Mouse (Mus musculus): ENCODE data around the gene Ubr7. TPM values are rescaled to one million over a fixed set of nuclear protein-coding genes. Genes with fewer than 3 reads are reported as not detected.

The Ubr7 gene
- polyA plus RNA-seq, 1 experiment, result 9.3 TPM

GRCm38 (mm10) chr12:102742056-102742455 is 15.7 kb upstream of the Ubr7 start:
- Histone ChIP-seq H3K27me3 (ENCODE audit: control insufficient read depth, insufficient read depth, low read length) (no peaks in the 10 kb centered on the region), H3K4me1 (ENCODE audit: control insufficient read depth, insufficient read depth, insufficient read length) (peaks cover 2% of the 10 kb centered on the region; the same call in 1 of the 2 replicates), H3K36me3 (ENCODE audit: control insufficient read depth, insufficient read depth, low read length) (no peaks in the 10 kb centered on the region), H3K27ac (ENCODE audit: insufficient read depth, low read length) (no peak overlapping the region), H3K4me3 (ENCODE audit: extremely low read depth, insufficient read depth, insufficient read length) (no peak overlapping the region)
- TF ChIP-seq CTCF (IDR thresholded peaks at IDR 0.05; ENCODE audit: extremely low read depth, insufficient read depth, insufficient read length, insufficient replicate concordance), result no peak
- TF ChIP-seq POLR2A (IDR thresholded peaks at IDR 0.05; ENCODE audit: low read depth, low read length), result no peak
- 86% methylated on average over 7 of the region's 7 CpGs for WGBS
- no peak for DNase-seq (ENCODE audit: low read depth in 1 of 2, low spot score in 2 of 2)

- Histone ChIP-seq H3K27ac (ENCODE audit: insufficient read depth, low read length) (peak overlapping the region; percentile 94), H3K36me3 (ENCODE audit: control insufficient read depth, insufficient read depth, low read length) (no peaks in the 10 kb centered on the region), H3K27me3 (ENCODE audit: control insufficient read depth, insufficient read depth, low read length) (no peaks in the 10 kb centered on the region), H3K4me1 (ENCODE audit: control insufficient read depth, insufficient read depth, insufficient read length) (peaks cover 2% of the 10 kb centered on the region; the same call in 1 of the 2 replicates), H3K4me3 (ENCODE audit: extremely low read depth, insufficient read depth, insufficient read length) (peak overlapping the region; percentile 96)
- 1% methylated on average over 33 of the region's 33 CpGs for WGBS
- DNase-seq (ENCODE audit: low read depth in 1 of 2, low spot score in 2 of 2), result no peak
- TF ChIP-seq CTCF (IDR thresholded peaks at IDR 0.05; ENCODE audit: extremely low read depth, insufficient read depth, insufficient read length, insufficient replicate concordance) (no peak), POLR2A (IDR thresholded peaks at IDR 0.05; ENCODE audit: low read depth, low read length) (no peak)
These were observed 14.7 kb upstream of the Ubr7 start for GRCm38 (mm10) chr12:102743036-102743588.

- Histone ChIP-seq H3K27ac (ENCODE audit: insufficient read depth, low read length) (peak within 1 kb of the TSS; percentile 94), H3K36me3 (ENCODE audit: control insufficient read depth, insufficient read depth, low read length) (no peaks in the 10 kb centered on the region), H3K4me1 (ENCODE audit: control insufficient read depth, insufficient read depth, insufficient read length) (peaks cover 2% of the 10 kb centered on the region; the same call in 1 of the 2 replicates), H3K27me3 (ENCODE audit: control insufficient read depth, insufficient read depth, low read length) (no peaks in the 10 kb centered on the region), H3K4me3 (ENCODE audit: extremely low read depth, insufficient read depth, insufficient read length) (peak within 1 kb of the TSS; percentile 96)
- TF ChIP-seq POLR2A (IDR thresholded peaks at IDR 0.05; ENCODE audit: low read depth, low read length), result peak; percentile 43
- no peak for TF ChIP-seq CTCF (IDR thresholded peaks at IDR 0.05; ENCODE audit: extremely low read depth, insufficient read depth, insufficient read length, insufficient replicate concordance)
- under 1% methylated on average over 62 of the region's 63 CpGs for WGBS
- peak; percentile 77 to 89 for DNase-seq (ENCODE audit: low read depth in 1 of 2, low spot score in 2 of 2)
These were observed 13.9 kb upstream of the Ubr7 start, which contains the start of the genes Moap1 and Tmem251 for GRCm38 (mm10) chr12:102743589-102744574. Gene Moap1, minus strand, starts transcription at chr12:102743661. Gene Tmem251, plus strand, starts transcription at chr12:102743762.

- WGBS, result 16% methylated on average over 6 of the region's 6 CpGs
- H3K27ac ChIP-seq (ENCODE audit: insufficient read depth, low read length), result no peak overlapping the region
- DNase-seq (ENCODE audit: low read depth in 1 of 2, low spot score in 2 of 2), result peak in 1 of 2 experiments; percentile 64
- TF ChIP-seq POLR2A (IDR thresholded peaks at IDR 0.05; ENCODE audit: low read depth, low read length) (no peak), CTCF (IDR thresholded peaks at IDR 0.05; ENCODE audit: extremely low read depth, insufficient read depth, insufficient read length, insufficient replicate concordance) (no peak)
- no peaks in the 10 kb centered on the region for H3K36me3 ChIP-seq (ENCODE audit: control insufficient read depth, insufficient read depth, low read length)
- no peaks in the 10 kb centered on the region for H3K27me3 ChIP-seq (ENCODE audit: control insufficient read depth, insufficient read depth, low read length)
- peaks cover 2% of the 10 kb centered on the region; the same call in 1 of the 2 replicates for H3K4me1 ChIP-seq (ENCODE audit: control insufficient read depth, insufficient read depth, insufficient read length)
- H3K4me3 ChIP-seq (ENCODE audit: extremely low read depth, insufficient read depth, insufficient read length), result no peak overlapping the region
These were observed 12.9 kb upstream of the Ubr7 start for GRCm38 (mm10) chr12:102744839-102745238.

- no peak for TF ChIP-seq CTCF (IDR thresholded peaks at IDR 0.05; ENCODE audit: extremely low read depth, insufficient read depth, insufficient read length, insufficient replicate concordance)
- TF ChIP-seq POLR2A (IDR thresholded peaks at IDR 0.05; ENCODE audit: low read depth, low read length), result no peak
- no peaks in the 10 kb centered on the region; the same call in 1 of the 2 replicates for H3K4me1 ChIP-seq (ENCODE audit: control insufficient read depth, insufficient read depth, insufficient read length)
- H3K27me3 ChIP-seq (ENCODE audit: control insufficient read depth, insufficient read depth, low read length), result no peaks in the 10 kb centered on the region
- 82% methylated on average over 3 of the region's 3 CpGs for WGBS
- H3K4me3 ChIP-seq (ENCODE audit: extremely low read depth, insufficient read depth, insufficient read length), result no peak overlapping the region
- no peaks in the 10 kb centered on the region for H3K36me3 ChIP-seq (ENCODE audit: control insufficient read depth, insufficient read depth, low read length)
- H3K27ac ChIP-seq (ENCODE audit: insufficient read depth, low read length), result no peak overlapping the region
- no peak for DNase-seq (ENCODE audit: low read depth in 1 of 2, low spot score in 2 of 2)
These were observed 9.5 kb upstream of the Ubr7 start for GRCm38 (mm10) chr12:102748256-102748655.

GRCm38 (mm10) chr12:102756304-102756703 is 1.5 kb upstream of the Ubr7 start:
- no peak overlapping the region for H3K4me3 ChIP-seq (ENCODE audit: extremely low read depth, insufficient read depth, insufficient read length)
- peaks cover 2% of the 10 kb centered on the region; the same call in 1 of the 2 replicates for H3K4me1 ChIP-seq (ENCODE audit: control insufficient read depth, insufficient read depth, insufficient read length)
- H3K36me3 ChIP-seq (ENCODE audit: control insufficient read depth, insufficient read depth, low read length), result no peaks in the 10 kb centered on the region
- H3K27ac ChIP-seq (ENCODE audit: insufficient read depth, low read length), result no peak overlapping the region
- no peak for TF ChIP-seq POLR2A (IDR thresholded peaks at IDR 0.05; ENCODE audit: low read depth, low read length)
- no peak for TF ChIP-seq CTCF (IDR thresholded peaks at IDR 0.05; ENCODE audit: extremely low read depth, insufficient read depth, insufficient read length, insufficient replicate concordance)
- DNase-seq (ENCODE audit: low read depth in 1 of 2, low spot score in 2 of 2), result peak; percentile 27 to 29
- 85% methylated on average over 7 of the region's 7 CpGs for WGBS
- H3K27me3 ChIP-seq (ENCODE audit: control insufficient read depth, insufficient read depth, low read length), result no peaks in the 10 kb centered on the region

Data from spleen, adult 2 months (tissue).